Mouse (Mus musculus) testis, adult 2 months (tissue): ENCODE data around the gene E2f2.

ENCODE experiments used
- CTCF ChIP-seq: fragments of 200-500 bp; IDR thresholded peaks from 2 replicates; pipeline ENCODE4 v1.5.1; 2012; ENCODE audit warnings: low read depth, mild to moderate bottlenecking, inconsistent platforms, low read length, moderate library complexity; ENCODE audit not compliant: control insufficient read depth, insufficient read depth, insufficient replicate concordance
- POLR2A ChIP-seq: fragments of 200-500 bp; IDR thresholded peaks from 2 replicates; pipeline ENCODE4 v1.6.1; 2012; ENCODE audit warnings: low read depth, mild to moderate bottlenecking, inconsistent platforms, low read length, moderate library complexity; ENCODE audit not compliant: control insufficient read depth

DNA sequence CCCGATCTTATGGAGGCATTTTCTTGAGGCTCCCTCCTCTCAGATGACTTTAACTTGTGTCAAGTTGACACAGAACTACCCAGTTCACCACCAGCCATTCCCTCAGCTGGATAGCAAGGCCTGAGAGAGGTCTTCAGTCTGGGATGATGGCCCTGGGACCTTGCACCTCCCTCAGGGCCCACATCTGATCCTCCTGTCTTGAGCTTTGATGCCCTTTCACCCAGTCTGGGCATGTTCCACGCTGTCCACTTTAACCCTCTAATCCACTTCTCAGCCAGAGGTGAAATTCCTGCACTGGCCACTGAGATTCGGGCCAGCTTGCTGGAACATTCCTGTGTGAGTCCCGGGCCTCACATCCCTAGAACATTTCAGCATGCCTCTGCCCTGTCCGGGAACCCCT, 46.2 kb upstream of the E2f2 start:
- TF ChIP-seq CTCF (no peak), POLR2A (no peak)
